Mouse (Mus musculus): ENCODE results near the gene Zic4.

GRCm38 (mm10) chr9:91355270-91355589, 7.0 kb upstream of the Zic4 start:
- no peak for TF ChIP-seq CTCF (IDR thresholded peaks at IDR 0.05)
- no peak for TF ChIP-seq EP300 (IDR thresholded peaks at IDR 0.05)
